Mouse (Mus musculus) bone marrow, adult 2 months (tissue): ENCODE data around the gene Ilkap.

Source experiments
- CTCF ChIP-seq: fragments of 200-500 bp; IDR thresholded peaks from 2 replicates; pipeline ENCODE4 v1.5.1; 2011; ENCODE audit warnings: low read length, control low read depth; ENCODE audit not compliant: control insufficient read depth, insufficient read depth
- POLR2A ChIP-seq: fragments of 200-500 bp; IDR thresholded peaks from 2 replicates; pipeline ENCODE4 v1.6.1; 2011; ENCODE audit warnings: low read depth, mild to moderate bottlenecking, control low read depth, low read length, borderline replicate concordance; ENCODE audit not compliant: control insufficient read depth

DNA sequence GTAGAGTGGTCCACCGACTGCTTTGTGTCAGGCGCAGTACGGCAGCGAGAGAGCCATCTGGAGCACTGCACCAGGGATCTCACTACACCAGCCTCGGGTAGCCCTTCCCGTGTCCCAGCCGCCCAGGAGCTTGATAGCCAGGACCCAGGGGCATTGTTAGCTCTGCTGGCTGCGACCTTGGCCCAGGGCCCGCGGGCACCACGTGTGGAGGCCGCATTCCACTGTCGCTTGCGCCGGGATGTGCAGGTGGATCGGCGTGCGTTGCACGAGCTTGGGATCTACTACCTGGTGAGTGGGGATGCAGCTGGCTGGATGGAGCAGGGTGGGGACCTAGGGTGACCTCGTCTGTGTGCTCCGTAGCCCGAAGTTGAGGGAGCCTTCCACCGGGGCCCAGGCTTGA is 28.6 kb downstream of the Ilkap start:
- TF ChIP-seq POLR2A (no peak; the same call in 1 of the 2 replicates), CTCF (no peak)
